Mouse (Mus musculus) embryonic stem cell, embryonic (primary cell): ENCODE measurements around the gene Slc25a40.

Source experiments
- CTCF ChIA-PET, 4 experiments: fragments of 300-600 bp in 2 of 4; fragments of 350-600 bp in 2 of 4; sonication (Branson Sonifier 250); formaldehyde crosslinking; loops; one replicate each; lab custom pipeline; 2022; ENCODE audit warnings: inconsistent platforms in 2 of 4; lab: Charles Lee
- POLR2A ChIA-PET, 4 experiments: fragments of 300-600 bp in 2 of 4; fragments of 350-600 bp in 2 of 4; sonication (Branson Sonifier 250); formaldehyde crosslinking; loops; one replicate each; lab custom pipeline; 2022; ENCODE audit warnings: antibody characterized with exemption in 4 of 4, inconsistent platforms in 1 of 4; lab: Charles Lee

Slc25a40 gene

DNA sequence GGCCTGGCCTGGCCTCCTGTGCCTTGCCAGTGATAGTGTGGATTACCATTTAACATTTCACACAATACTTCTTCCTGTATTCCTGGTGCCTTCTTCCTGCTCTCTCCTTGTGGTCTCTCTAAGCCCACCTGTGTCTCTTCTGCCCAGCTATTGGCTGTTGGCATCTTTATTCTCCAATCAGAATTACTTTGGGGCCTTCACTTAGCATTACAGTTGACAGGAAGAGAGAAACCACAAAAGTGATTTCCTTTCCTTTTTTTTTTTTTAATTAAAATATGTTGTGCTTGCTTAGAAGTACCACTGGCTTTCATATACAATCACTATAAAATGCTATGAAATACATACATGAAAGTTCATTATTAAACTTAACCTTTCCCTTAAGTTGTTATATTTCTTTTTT lies 32.9 kb downstream of the Slc25a40 start:
- POLR2A ChIA-PET: interaction anchor here in 1 of 4 experiments (0.6 kb wide), 1 partner anchor 404 kb away, joined by 3 read pairs; no protein-coding TSS in a partner anchor
- CTCF ChIA-PET: no interaction called here

GRCm38 (mm10) chr5:8456561-8456960 lies 33.9 kb downstream of the Slc25a40 start:
- ChIA-PET CTCF (no interaction called here), POLR2A (interaction anchor here in 1 of 4 experiments (0.9 to 1.5 kb wide), 2 partner anchors 17 to 33 kb away, joined by 3 read pairs; no protein-coding TSS in a partner anchor)

GRCm38 (mm10) chr5:8487989-8488700 lies 65.5 kb downstream of the Slc25a40 start:
- ChIA-PET POLR2A (interaction anchor here in 1 of 4 experiments (0.8 kb wide), 1 partner anchor 130 kb away, joined by 3 read pairs; no protein-coding TSS in a partner anchor), CTCF (interaction anchor here in 2 of 4 experiments (0.8 to 1.1 kb wide), 2 partner anchors 353 to 624 kb away, joined by 3 read pairs; no protein-coding TSS in a partner anchor)

GRCm38 (mm10) chr5:8488701-8489297 lies 66.1 kb downstream of the Slc25a40 start:
- CTCF ChIA-PET: interaction anchor here in 2 of 4 experiments (0.8 to 1.1 kb wide), 2 partner anchors 352 to 623 kb away, joined by 3 read pairs; no protein-coding TSS in a partner anchor
- POLR2A ChIA-PET: interaction anchor here in 2 of 4 experiments (0.8 to 1.1 kb wide), 2 partner anchors 65 to 130 kb away, joined by 3 read pairs; no protein-coding TSS in a partner anchor

- ChIA-PET POLR2A (interaction anchor here in 1 of 4 experiments (1.1 kb wide), 1 partner anchor 66 kb away, joined by 3 read pairs; no protein-coding TSS in a partner anchor), CTCF (no interaction called here)
Measured at GRCm38 (mm10) chr5:8489471-8490110, 66.9 kb downstream of the Slc25a40 start.

- ChIA-PET CTCF (no interaction called here), POLR2A (interaction anchor here in 1 of 4 experiments (0.6 kb wide), 1 partner anchor 380 kb away, joined by 3 read pairs; no protein-coding TSS in a partner anchor)
Measured at GRCm38 (mm10) chr5:8491778-8492177, 69.1 kb downstream of the Slc25a40 start.
